Mouse (Mus musculus): ENCODE measurements around the gene Slc12a5.

GRCm38 (mm10) chr2:164940140-164940830 is 20.3 kb upstream of the Slc12a5 start, which contains the start of gene Mmp9:
- no peak for TF ChIP-seq CTCF (conservative IDR thresholded peaks at IDR 0.05; ENCODE audit: low read length)
- no peak for TF ChIP-seq NANOG (IDR thresholded peaks at IDR 0.05; ENCODE audit: borderline replicate concordance, low read length)

All from E14TG2a.4 (cell line).